In genomic region chr6:122706337-122706840, GRCm38 (mm10) we compare ENCODE assay signal across 29 mouse cellular contexts. TPM values are rescaled to one million over a fixed set of nuclear protein-coding genes. Genes with fewer than 3 reads are reported as not detected.
DNase-seq lines count a peak whose midpoint lies in the region; ATAC-seq lines count a peak whose summit lies in the region.
"Had no signal": no experiment of that assay in that cellular context is flagged by ENCODE, and none has a peak within 500 bp of the region (broad histone marks: within the 10 kb centered on the region; RNA-seq: fewer than 3 reads in every experiment).

No protein-coding gene starts in this region.

- H3K27ac ChIP-seq in midbrain, embryonic 11.5 days (ENCODE audit: low read depth, low read length): no peak overlapping the region
- no peak overlapping the region for H3K27ac ChIP-seq in midbrain, embryonic 10.5 days (replicated peaks)
- H3K27ac ChIP-seq: embryonic facial prominence, embryonic 13.5 days; embryonic facial prominence, embryonic 15.5 days; forebrain, embryonic 10.5 days; forebrain, embryonic 12.5 days had no signal

- H3K27me3 ChIP-seq in midbrain, embryonic 11.5 days (ENCODE audit: control insufficient read depth, insufficient read depth, low read length): no peaks in the 10 kb centered on the region; the same call in 1 of the 2 replicates
- H3K27me3 ChIP-seq in midbrain, embryonic 10.5 days (ENCODE audit: low read depth, poor library complexity, severe bottlenecking): peaks cover 27% of the 10 kb centered on the region
- H3K27me3 ChIP-seq: CH12.LX; embryonic facial prominence, embryonic 15.5 days; Patski had no signal

- H3K4me2 ChIP-seq in midbrain, embryonic 11.5 days: no peak overlapping the region
- H3K4me2 ChIP-seq: embryonic facial prominence, embryonic 13.5 days; embryonic facial prominence, embryonic 15.5 days; forebrain, embryonic 12.5 days had no signal

- no peaks in the 10 kb centered on the region for H3K9me3 ChIP-seq in midbrain, embryonic 11.5 days (ENCODE audit: control insufficient read depth, low read length)
- no peaks in the 10 kb centered on the region for H3K9me3 ChIP-seq in midbrain, embryonic 10.5 days (replicated peaks)
- H3K9me3 ChIP-seq: embryonic facial prominence, embryonic 13.5 days; embryonic facial prominence, embryonic 15.5 days; forebrain, embryonic 10.5 days; forebrain, embryonic 12.5 days; G1E had no signal

- H3K4me3 ChIP-seq in midbrain, embryonic 11.5 days (ENCODE audit: low read depth, low read length): no peak overlapping the region
- no peak overlapping the region for H3K4me3 ChIP-seq in midbrain, embryonic 10.5 days
- H3K4me3 ChIP-seq: embryonic facial prominence, embryonic 13.5 days; embryonic facial prominence, embryonic 15.5 days; erythroblast, embryonic 14.5 days; forebrain, embryonic 10.5 days; forebrain, embryonic 12.5 days had no signal

- no peak overlapping the region for H3K9ac ChIP-seq in midbrain, embryonic 11.5 days (ENCODE audit: low read length)
- H3K9ac ChIP-seq: embryonic facial prominence, embryonic 13.5 days; embryonic facial prominence, embryonic 15.5 days; forebrain, embryonic 12.5 days had no signal

- DNase-seq in midbrain, embryonic 11.5 days (ENCODE audit: low spot score, missing footprints): peak; percentile 66
- DNase-seq in midbrain, embryonic 10.5 days (ENCODE audit: low spot score): no peak
- DNase-seq in ES-CJ7 (ENCODE audit: low read depth, low spot score): peak; percentile 65
- DNase-seq in R1 (ENCODE audit: low read depth, low spot score): peak; percentile 59
- no peak for DNase-seq in heart, postnatal 14 days
- DNase-seq in thymus, postnatal 10 days (ENCODE audit: low spot score in 2 of 2): no peak
- DNase-seq in right cerebral cortex, postnatal 25 days: no peak
- DNase-seq: adrenal gland, adult 8-10 months; adrenal gland, postnatal 14 days; adrenal gland, postnatal 36 days; B cell, adult 2 months; cerebellum, adult 11-12 months; cerebellum, adult 2 months; cerebellum, adult 9-10 months; cerebellum, postnatal 10 days; cerebellum, postnatal 25 days had no signal

- H3K4me1 ChIP-seq in midbrain, embryonic 11.5 days (ENCODE audit: control insufficient read depth, insufficient read depth, low read length): peaks cover 5% of the 10 kb centered on the region
- peaks cover 28% of the 10 kb centered on the region for H3K4me1 ChIP-seq in midbrain, embryonic 10.5 days

- ATAC-seq in midbrain, embryonic 11.5 days (ENCODE audit: low FRiP score): no peak
- ATAC-seq: activated CD4-positive, CD25-positive, alpha-beta regulatory T cell, adult 4 months; CD4-positive, CD25-positive, alpha-beta regulatory T cell, adult 4 months; forebrain, embryonic 14.5 days; forebrain, embryonic 16.5 days; Patski had no signal

- 61% methylated on average over 12 of the region's 12 CpGs for WGBS in midbrain, embryonic 11.5 days
- WGBS in midbrain, embryonic 10.5 days: 68% methylated on average over 12 of the region's 12 CpGs

- H3K36me3 ChIP-seq in midbrain, embryonic 11.5 days (ENCODE audit: control insufficient read depth, insufficient read depth, low read length): no peaks in the 10 kb centered on the region
- no peaks in the 10 kb centered on the region for H3K36me3 ChIP-seq in midbrain, embryonic 10.5 days
- H3K36me3 ChIP-seq: embryonic facial prominence, embryonic 13.5 days; embryonic facial prominence, embryonic 15.5 days; forebrain, embryonic 10.5 days; forebrain, embryonic 12.5 days; G1E had no signal

- intact Hi-C loops in heart, postnatal 14 days (cut with DNase I): no loop called here

RNA-seq across cellular contexts. Expression of gene Nanog, which starts 0.9 kb away (rescaled TPM):
- polyA plus RNA-seq in midbrain, embryonic 11.5 days (2014; fragmentation: Nextera tagmentation; extraction: Ambion mirVana): 0.22 TPM in 1 of 2 replicates, not detected in the other
- 0.09 and 0.32 TPM in 2 replicates for polyA plus RNA-seq in midbrain, embryonic 10.5 days (2016; fragmentation: Nextera tagmentation; extraction: Ambion mirVana)
- not detected for total RNA-seq in heart, postnatal 14 days (2021)
- total RNA-seq: adrenal gland, adult 18-20 months; adrenal gland, adult 8-10 months; adrenal gland, postnatal 14 days; adrenal gland, postnatal 36 days; CH12.LX had no signal
- polyA plus RNA-seq: erythroblast, embryonic 14.5 days; G1E had no signal

Comparison
In these comparisons a context has a peak if more than half of its experiments do, and no peak if none do; other contexts are left out.
1. DNase-seq: peak in midbrain, embryonic 11.5 days (single experiment), ES-CJ7 (single experiment) and R1 (single experiment); none in midbrain, embryonic 10.5 days (single experiment), heart, postnatal 14 days (0 of 2), thymus, postnatal 10 days (0 of 2) and right cerebral cortex, postnatal 25 days (single experiment).